Comparison of ENCODE assay signal across 8 mouse cellular contexts in genomic region chr5:76904713-76905404, GRCm38 (mm10). TPM values are rescaled to one million over a fixed set of nuclear protein-coding genes. Genes with fewer than 3 reads are reported as not detected.
DNase-seq lines count a peak whose midpoint lies in the region; ATAC-seq lines count a peak whose summit lies in the region.

No protein-coding gene starts in this region.

- H3K9ac ChIP-seq in hindbrain, embryonic 11.5 days (ENCODE audit: low read depth, low read length): peak overlapping the region; percentile 82
- H3K9ac ChIP-seq in midbrain, embryonic 14.5 days (replicated peaks; ENCODE audit: low read length): peak overlapping the region; percentile 68

- peak; percentile 22 for DNase-seq in adrenal gland, postnatal 14 days
- DNase-seq in adrenal gland, postnatal 36 days: no peak
- DNase-seq in hindbrain, embryonic 11.5 days (ENCODE audit: low spot score): peak; percentile 37
- DNase-seq in midbrain, embryonic 14.5 days: no peak
- no peak for DNase-seq in right cerebral cortex, postnatal 36 days (ENCODE audit: low spot score in 2 of 2)
- no peak for DNase-seq in frontal cortex, postnatal 25 days (ENCODE audit: low spot score in 2 of 2)

- ATAC-seq in megakaryocyte, adult 5-6 weeks (ENCODE audit: poor library complexity, severe bottlenecking): no peak
- peak; percentile 0; the same call in 1 of the 2 replicates for ATAC-seq in hindbrain, embryonic 11.5 days (ENCODE audit: low FRiP score)
- no peak; the same call in 1 of the 2 replicates for ATAC-seq in midbrain, embryonic 14.5 days (ENCODE audit: low FRiP score, low TSS enrichment)

- WGBS in hindbrain, embryonic 11.5 days: 1% methylated on average over 19 of the region's 19 CpGs
- WGBS in midbrain, embryonic 14.5 days: 2% methylated on average over 19 of the region's 19 CpGs

- H3K27me3 ChIP-seq in megakaryocyte, embryonic 14.5 days (replicated peaks): no peaks in the 10 kb centered on the region
- no peaks in the 10 kb centered on the region for H3K27me3 ChIP-seq in hindbrain, embryonic 11.5 days (ENCODE audit: control insufficient read depth, insufficient read depth, low read length)
- no peaks in the 10 kb centered on the region for H3K27me3 ChIP-seq in midbrain, embryonic 14.5 days (ENCODE audit: control insufficient read depth, insufficient read depth, low read length)

- peak overlapping the region; percentile 60 for H3K4me2 ChIP-seq in hindbrain, embryonic 11.5 days (replicated peaks; ENCODE audit: low read depth, low read length)
- H3K4me2 ChIP-seq in midbrain, embryonic 14.5 days (ENCODE audit: low read length): peak overlapping the region; percentile 64

- peaks cover 27% of the 10 kb centered on the region for H3K36me3 ChIP-seq in megakaryocyte, embryonic 14.5 days (replicated peaks; ENCODE audit: low read length)
- no peaks in the 10 kb centered on the region for H3K36me3 ChIP-seq in hindbrain, embryonic 11.5 days (ENCODE audit: control insufficient read depth, insufficient read depth, low read length)
- H3K36me3 ChIP-seq in midbrain, embryonic 14.5 days (ENCODE audit: control insufficient read depth, insufficient read depth, low read length): 0 out of 2 replicates have a peak, but pooled peaks cover 3% of the 10 kb centered on the region

- H3K9me3 ChIP-seq in megakaryocyte, embryonic 14.5 days: no peaks in the 10 kb centered on the region
- H3K9me3 ChIP-seq in hindbrain, embryonic 11.5 days (ENCODE audit: control insufficient read depth, low read length): no peaks in the 10 kb centered on the region
- H3K9me3 ChIP-seq in midbrain, embryonic 14.5 days (ENCODE audit: control insufficient read depth, low read length): no peaks in the 10 kb centered on the region

- peak overlapping the region; percentile 61; the same call in 1 of the 2 replicates for H3K27ac ChIP-seq in hindbrain, embryonic 11.5 days (ENCODE audit: low read depth, low read length)
- peak overlapping the region; percentile 83 for H3K27ac ChIP-seq in midbrain, embryonic 14.5 days (replicated peaks; ENCODE audit: low read depth, low read length)

- peaks cover 26% of the 10 kb centered on the region for H3K4me1 ChIP-seq in megakaryocyte, embryonic 14.5 days
- H3K4me1 ChIP-seq in hindbrain, embryonic 11.5 days (replicated peaks; ENCODE audit: control insufficient read depth, insufficient read depth, low read length): no peaks in the 10 kb centered on the region
- H3K4me1 ChIP-seq in midbrain, embryonic 14.5 days (ENCODE audit: control insufficient read depth, insufficient read depth, low read length): no peaks in the 10 kb centered on the region

- H3K4me3 ChIP-seq in megakaryocyte, embryonic 14.5 days (replicated peaks): peak overlapping the region; percentile 94
- peak overlapping the region; percentile 69 for H3K4me3 ChIP-seq in hindbrain, embryonic 11.5 days (ENCODE audit: low read depth, low read length)
- H3K4me3 ChIP-seq in midbrain, embryonic 14.5 days (replicated peaks; ENCODE audit: low read depth, low read length): peak overlapping the region; percentile 75

RNA-seq across cellular contexts. Expression of gene Aasdh, which starts 0.5 kb away (rescaled TPM):
- 17.1 and 20.7 TPM in 2 replicates for total RNA-seq in adrenal gland, postnatal 14 days (2021)
- total RNA-seq in adrenal gland, postnatal 36 days (2021): 10 to 100 TPM; 14.7 to 16.6 TPM
- polyA plus RNA-seq in megakaryocyte, embryonic 14.5 days (2012; ENCODE audit: insufficient read depth, low replicate concordance): 0.31 TPM in 1 of 2 replicates, not detected in the other
- 6.4 and 7.6 TPM in 2 replicates for total RNA-seq in megakaryocyte, adult 5-6 weeks (2015)
- total RNA-seq in megakaryocyte, adult 5-6 weeks (2017): 13.3 and 14.4 TPM in 2 replicates
- 17.2 and 18.9 TPM in 2 replicates for polyA plus RNA-seq in hindbrain, embryonic 11.5 days (2014; fragmentation: Nextera tagmentation; extraction: Ambion mirVana)
- 16.2 and 19.5 TPM in 2 replicates for polyA plus RNA-seq in midbrain, embryonic 14.5 days (2014; fragmentation: Nextera tagmentation; extraction: Ambion mirVana)

RNA-seq across cellular contexts. Expression of gene Paics, which starts 46.2 kb away (rescaled TPM):
- 205 and 214 TPM in 2 replicates for total RNA-seq in adrenal gland, postnatal 14 days (2021)
- total RNA-seq in adrenal gland, postnatal 36 days (2021): 100 to 1,000 TPM; 174 to 239 TPM
- 2.7 and 25.3 TPM in 2 replicates for polyA plus RNA-seq in megakaryocyte, embryonic 14.5 days (2012; ENCODE audit: insufficient read depth, low replicate concordance)
- total RNA-seq in megakaryocyte, adult 5-6 weeks (2015): 182 and 193 TPM in 2 replicates
- total RNA-seq in megakaryocyte, adult 5-6 weeks (2017): 187 and 225 TPM in 2 replicates
- 351 and 390 TPM in 2 replicates for polyA plus RNA-seq in hindbrain, embryonic 11.5 days (2014; fragmentation: Nextera tagmentation; extraction: Ambion mirVana)
- polyA plus RNA-seq in midbrain, embryonic 14.5 days (2014; fragmentation: Nextera tagmentation; extraction: Ambion mirVana): 149 and 181 TPM in 2 replicates

RNA-seq across cellular contexts. Expression of gene Ppat, which starts 46.5 kb away (rescaled TPM):
- 21.6 and 25.2 TPM in 2 replicates for total RNA-seq in adrenal gland, postnatal 14 days (2021)
- 10 to 100 TPM; 17.9 to 24.7 TPM for total RNA-seq in adrenal gland, postnatal 36 days (2021)
- 0.50 and 4.0 TPM in 2 replicates for polyA plus RNA-seq in megakaryocyte, embryonic 14.5 days (2012; ENCODE audit: insufficient read depth, low replicate concordance)
- 11.4 and 13.0 TPM in 2 replicates for total RNA-seq in megakaryocyte, adult 5-6 weeks (2015)
- 19.3 and 20.1 TPM in 2 replicates for total RNA-seq in megakaryocyte, adult 5-6 weeks (2017)
- polyA plus RNA-seq in hindbrain, embryonic 11.5 days (2014; fragmentation: Nextera tagmentation; extraction: Ambion mirVana): 31.3 and 36.1 TPM in 2 replicates
- polyA plus RNA-seq in midbrain, embryonic 14.5 days (2014; fragmentation: Nextera tagmentation; extraction: Ambion mirVana): 9.2 and 13.1 TPM in 2 replicates

Comparison
In these comparisons a context has a peak if more than half of its experiments do, and no peak if none do; other contexts are left out.
1. DNase-seq: peak in adrenal gland, postnatal 14 days (single experiment) and hindbrain, embryonic 11.5 days (single experiment); none in adrenal gland, postnatal 36 days (0 of 2), midbrain, embryonic 14.5 days (single experiment), right cerebral cortex, postnatal 36 days (0 of 2) and frontal cortex, postnatal 25 days (0 of 2).
2. Peak in every context shown above with its lines, with median percentiles within 50 percentile points of each other: H3K4me3 ChIP-seq.